Mouse (Mus musculus) left cerebral cortex, postnatal 25 days (tissue): Measurements from ENCODE around the gene Rab1a. TPM values are rescaled to one million over a fixed set of nuclear protein-coding genes. Genes with fewer than 3 reads are reported as not detected.

Experiments
- DNase-seq, 2 experiments: peaks; one replicate each; pipeline ENCODE4 v3.0.0; 2022; ENCODE audit warnings: low spot score in 2 of 2, mixed read lengths in 1 of 2
- intact Hi-C: fragments of 180-260 bp; cut with DNase I; formaldehyde crosslinking; loops from one replicate; pipeline ENCODE4 v1.15.1; 2025
- total RNA-seq, 2 experiments: library from RNA; stranded (reverse); gene quantifications; 2 replicates each; pipeline ENCODE4 v1.2.3; 2021

The Rab1a gene
- total RNA-seq, 2 experiments from 2014 or later: 196 to 209 TPM

- no peak for DNase-seq
- intact Hi-C loops: loop anchor here (5.0 kb wide), 2 partner anchors 88 to 112 kb away; partner anchors contain the start of gene Slc1a4
Measured at GRCm38 (mm10) chr11:20244336-20245290, 43.4 kb downstream of the Rab1a start.

- no peak for DNase-seq
- intact Hi-C loops: loop anchor here (5.0 kb wide), 2 partner anchors 87 to 113 kb away; partner anchors contain the start of gene Slc1a4
Measured at GRCm38 (mm10) chr11:20245316-20245715, 44.1 kb downstream of the Rab1a start.

- DNase-seq: peak in 1 of 2 experiments; percentile 60
- intact Hi-C loops: loop anchor here (5.0 kb wide), 2 partner anchors 86 to 114 kb away; partner anchors contain the start of gene Slc1a4
Measured at GRCm38 (mm10) chr11:20246616-20247015, 45.4 kb downstream of the Rab1a start.

GRCm38 (mm10) chr11:20247146-20247855, 46.1 kb downstream of the Rab1a start:
- no peak for DNase-seq
- intact Hi-C loops: loop anchor here (5.0 kb wide), 2 partner anchors 85 to 115 kb away; partner anchors contain the start of gene Slc1a4

- no peak for DNase-seq
- intact Hi-C loops: loop anchor here (2.0 to 5.0 kb wide), 3 partner anchors 47 to 116 kb away; partner anchors contain the start of genes Rab1a and Slc1a4
Measured at GRCm38 (mm10) chr11:20248277-20248676, 47.0 kb downstream of the Rab1a start.

GRCm38 (mm10) chr11:20248840-20249239, 47.6 kb downstream of the Rab1a start:
- intact Hi-C loops: loop anchor here (2.0 to 5.0 kb wide), 3 partner anchors 48 to 117 kb away; partner anchors contain the start of genes Rab1a and Slc1a4
- DNase-seq: no peak

- DNase-seq: peak; percentile 96 to 98
- intact Hi-C loops: loop anchor here (2.0 to 5.0 kb wide), 3 partner anchors 49 to 117 kb away; partner anchors contain the start of genes Rab1a and Slc1a4
Measured at GRCm38 (mm10) chr11:20249296-20250110, 48.3 kb downstream of the Rab1a start, which contains the start of gene Cep68. TSS of gene Cep68 (minus strand) at chr11:20249429.

GRCm38 (mm10) chr11:20250476-20251178, 49.4 kb downstream of the Rab1a start:
- intact Hi-C loops: no loop called here

GRCm38 (mm10) chr11:20253088-20253487, 51.9 kb downstream of the Rab1a start:
- DNase-seq: no peak
- intact Hi-C loops: no loop called here

More at GRCm38 (mm10) chr11:20250476-20251178, 49.4 kb downstream of the Rab1a start:
- DNase-seq: no peak

GRCm38 (mm10) chr11:20254791-20255190, 53.6 kb downstream of the Rab1a start:
- DNase-seq: no peak
- intact Hi-C loops: no loop called here

GRCm38 (mm10) chr11:20262628-20263380, 61.6 kb downstream of the Rab1a start:
- peak in 1 of 2 experiments; percentile 38 for DNase-seq
- intact Hi-C loops: loop anchor here (1.0 to 5.0 kb wide), 2 partner anchors 69 to 137 kb away; partner anchors contain the start of gene Slc1a4

- intact Hi-C loops: no loop called here
- no peak for DNase-seq
Measured at GRCm38 (mm10) chr11:20269885-20270284, 68.7 kb downstream of the Rab1a start.

GRCm38 (mm10) chr11:20275974-20276373, 74.7 kb downstream of the Rab1a start:
- intact Hi-C loops: no loop called here

More at GRCm38 (mm10) chr11:20275974-20276373, 74.7 kb downstream of the Rab1a start:
- no peak for DNase-seq

Other genes with a start within 250 kb of the Rab1a start
- 100 to 1,000 TPM; 270 to 288 TPM for gene Actr2, start 88.5 kb upstream of the Rab1a start, total RNA-seq
- 10 to 100 TPM; 27.5 to 28.1 TPM for gene Cep68, start 48.0 kb downstream of the Rab1a start, total RNA-seq
- 10 to 100 TPM; 39.3 to 43.2 TPM for gene Slc1a4, start 131.3 kb downstream of the Rab1a start, total RNA-seq